Mouse (Mus musculus): ENCODE results near the gene Mapkap1.
A peak's percentile ranks its signal among the peaks of the same experiment; 100 is the strongest.

Mapkap1 gene

GRCm38 (mm10) chr2:34630445-34630844, 223.9 kb downstream of the Mapkap1 start:
- DNase-seq (ENCODE audit: inconsistent ontology term) = no peak

DNA sequence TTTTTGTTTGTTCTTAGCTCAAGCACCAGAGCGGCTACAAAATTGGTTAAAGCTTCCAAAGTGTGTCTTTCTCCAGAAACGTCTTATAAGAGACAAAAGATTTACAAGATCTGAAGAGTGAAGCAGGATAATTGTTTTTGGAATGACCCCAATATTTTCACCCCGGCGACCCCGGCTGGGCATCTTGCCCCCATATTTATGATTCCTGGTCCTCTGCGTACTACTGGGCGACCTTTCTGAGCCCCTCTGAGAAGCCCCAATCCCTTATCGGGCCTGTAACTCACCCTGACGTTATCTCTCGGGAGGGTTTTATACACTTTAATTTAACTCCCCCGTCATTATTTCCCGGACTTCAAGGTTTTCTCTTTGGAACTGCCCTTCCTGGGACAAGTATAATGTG, 225.5 kb downstream of the Mapkap1 start:
- DNase-seq (ENCODE audit: inconsistent ontology term) = no peak

- DNase-seq (ENCODE audit: inconsistent ontology term) = no peak
Measured at GRCm38 (mm10) chr2:34635249-34636165, 228.9 kb downstream of the Mapkap1 start.

DNA sequence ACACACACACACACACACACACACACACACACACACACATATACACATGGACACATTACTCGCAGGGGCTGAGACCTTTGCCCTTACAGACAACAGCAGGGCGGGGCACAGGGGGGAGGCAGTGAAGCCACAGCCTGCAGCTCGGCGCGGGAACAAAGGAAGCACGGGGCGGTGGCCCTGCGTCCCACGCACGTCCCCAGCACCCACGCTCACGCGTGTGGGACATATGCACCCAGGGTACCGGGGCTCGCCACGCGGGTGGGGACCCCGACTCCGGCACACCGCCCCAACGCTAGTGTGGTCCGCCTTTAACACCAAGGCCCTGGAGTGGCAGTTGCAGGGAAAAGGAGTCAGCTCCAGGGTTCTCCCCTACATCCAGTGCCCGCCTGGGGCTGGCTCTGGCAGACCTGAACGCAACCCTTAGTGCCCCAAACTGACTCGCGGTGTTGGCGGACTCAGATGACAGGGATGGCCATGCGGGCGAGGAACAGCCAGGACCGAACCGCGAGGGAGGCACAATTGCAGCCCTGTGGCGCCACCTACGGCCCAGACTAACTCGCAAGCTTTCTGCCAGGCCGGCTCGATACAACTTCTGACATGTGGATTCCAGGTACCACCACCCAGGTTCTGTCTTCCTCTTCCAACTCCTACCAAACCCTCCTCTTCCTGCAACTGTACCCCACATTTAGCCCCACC, 232.5 kb downstream of the Mapkap1 start:
- peak; percentile 75 for DNase-seq (ENCODE audit: inconsistent ontology term)

- DNase-seq (ENCODE audit: inconsistent ontology term) = no peak
Measured at GRCm38 (mm10) chr2:34639725-34640124, 233.2 kb downstream of the Mapkap1 start.

- DNase-seq (ENCODE audit: inconsistent ontology term) = no peak
Measured at GRCm38 (mm10) chr2:34642351-34642750, 235.8 kb downstream of the Mapkap1 start.

GRCm38 (mm10) chr2:34644571-34645526, 238.3 kb downstream of the Mapkap1 start:
- DNase-seq (ENCODE audit: inconsistent ontology term) = no peak

- peak; percentile 80 for DNase-seq (ENCODE audit: inconsistent ontology term)
Measured at GRCm38 (mm10) chr2:34645851-34646540, 239.4 kb downstream of the Mapkap1 start.

DNA sequence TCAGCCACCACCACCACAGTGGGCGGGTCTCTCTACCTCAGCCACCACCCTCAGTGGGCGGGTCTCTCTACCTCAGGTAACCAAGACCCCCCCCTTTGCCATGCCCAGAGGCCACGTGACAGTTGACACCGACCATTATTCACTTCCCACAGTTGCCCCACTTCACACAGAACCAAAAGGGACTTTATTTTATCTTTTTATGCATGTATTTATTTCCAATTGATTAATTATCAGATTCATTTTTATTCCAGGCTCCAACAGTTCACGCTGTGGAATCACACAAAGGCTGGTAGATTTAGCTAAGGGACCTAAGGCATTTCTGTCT, 239.9 kb downstream of the Mapkap1 start:
- DNase-seq (ENCODE audit: inconsistent ontology term) = no peak

DNA sequence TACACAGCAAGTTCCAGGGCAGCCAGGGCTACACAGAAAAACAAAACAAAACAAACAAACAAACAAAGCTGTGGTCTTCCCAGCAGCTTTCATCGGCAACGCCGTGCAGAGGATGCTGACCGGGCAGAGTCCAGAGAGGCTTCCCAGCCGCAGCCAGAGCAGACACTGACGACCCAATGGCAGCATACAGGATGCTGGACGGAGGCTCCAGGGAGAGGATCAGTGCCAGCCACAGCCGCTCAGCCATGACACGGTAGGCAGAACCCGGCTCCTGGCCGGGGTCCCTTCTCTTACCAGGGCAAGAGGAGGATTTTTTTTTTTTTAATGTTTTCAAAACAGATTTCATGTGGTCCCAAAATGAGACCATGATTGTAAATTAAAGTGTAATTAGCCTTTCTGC, 240.8 kb downstream of the Mapkap1 start:
- no peak for DNase-seq (ENCODE audit: inconsistent ontology term)

DNA sequence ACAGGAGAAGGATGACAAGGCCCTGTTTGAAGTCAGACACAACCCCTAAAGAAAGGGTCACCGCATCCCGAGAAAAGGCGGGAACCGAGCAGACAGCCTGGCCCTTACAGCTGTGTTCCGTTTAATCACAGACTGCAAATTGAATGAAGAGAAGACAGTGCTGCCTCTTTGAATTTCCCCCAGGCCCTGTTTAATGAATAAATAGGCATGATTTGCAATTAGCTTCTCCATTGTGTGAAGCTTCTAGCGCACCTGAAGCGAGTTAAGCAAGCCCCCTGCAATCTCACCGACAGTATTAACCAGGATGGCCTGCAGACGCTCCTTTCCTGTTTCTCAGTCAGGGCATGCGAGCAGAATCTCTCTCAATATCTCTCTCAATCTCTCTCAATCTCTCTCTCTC, 261.2 kb downstream of the Mapkap1 start:
- DNase-seq (ENCODE audit: inconsistent ontology term) = no peak

- DNase-seq (ENCODE audit: inconsistent ontology term) = no peak
Measured at GRCm38 (mm10) chr2:34668440-34669191, 262.0 kb downstream of the Mapkap1 start.

DNA sequence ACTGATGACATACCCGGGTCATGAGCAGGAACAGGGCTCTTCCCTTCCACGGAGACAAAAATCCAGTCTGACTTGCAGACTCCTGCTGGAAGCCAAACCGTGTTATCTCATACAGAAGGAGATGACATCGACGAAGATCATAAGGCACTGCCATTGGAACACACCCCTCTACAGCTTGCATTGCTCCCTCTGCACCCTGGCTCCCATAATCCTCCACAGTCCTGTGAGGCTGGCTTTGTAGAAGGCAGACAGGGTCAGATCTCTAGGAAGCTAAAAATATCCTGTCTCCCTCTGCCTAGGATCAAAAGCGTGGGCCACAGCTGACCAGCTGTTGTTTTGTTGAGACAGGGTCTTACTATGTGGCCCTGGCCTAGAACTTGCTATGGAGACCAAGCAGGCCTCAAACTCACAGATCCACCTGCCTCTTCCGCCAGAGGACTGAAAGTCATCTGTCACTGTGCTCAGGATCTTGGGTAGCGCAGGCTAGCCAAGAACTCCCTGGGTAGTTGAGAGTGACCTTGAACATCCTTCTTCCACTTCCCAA, 262.7 kb downstream of the Mapkap1 start:
- DNase-seq (ENCODE audit: inconsistent ontology term) = no peak

DNA sequence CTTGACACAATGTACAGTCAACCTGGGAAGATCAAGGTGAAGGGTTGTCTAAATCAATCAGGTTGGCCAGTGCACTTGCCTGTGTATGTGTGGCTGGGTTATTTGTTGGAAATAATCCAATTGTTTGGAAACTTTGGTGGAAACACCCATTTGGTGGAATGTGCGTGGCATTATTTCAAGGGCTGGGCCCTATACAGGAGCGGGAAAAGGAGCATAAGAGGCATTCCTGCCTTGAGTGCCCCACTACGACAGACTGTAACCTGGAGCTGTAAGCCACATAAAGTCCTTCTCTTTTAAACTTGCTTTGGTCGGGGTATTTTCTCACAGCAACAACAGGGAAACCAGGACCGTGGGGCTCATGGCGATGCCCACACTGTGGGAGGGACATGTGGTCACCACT, 263.9 kb downstream of the Mapkap1 start:
- DNase-seq (ENCODE audit: inconsistent ontology term) = no peak

GRCm38 (mm10) chr2:34671385-34672026, 264.9 kb downstream of the Mapkap1 start:
- peak; percentile 53 for DNase-seq (ENCODE audit: inconsistent ontology term)

DNA sequence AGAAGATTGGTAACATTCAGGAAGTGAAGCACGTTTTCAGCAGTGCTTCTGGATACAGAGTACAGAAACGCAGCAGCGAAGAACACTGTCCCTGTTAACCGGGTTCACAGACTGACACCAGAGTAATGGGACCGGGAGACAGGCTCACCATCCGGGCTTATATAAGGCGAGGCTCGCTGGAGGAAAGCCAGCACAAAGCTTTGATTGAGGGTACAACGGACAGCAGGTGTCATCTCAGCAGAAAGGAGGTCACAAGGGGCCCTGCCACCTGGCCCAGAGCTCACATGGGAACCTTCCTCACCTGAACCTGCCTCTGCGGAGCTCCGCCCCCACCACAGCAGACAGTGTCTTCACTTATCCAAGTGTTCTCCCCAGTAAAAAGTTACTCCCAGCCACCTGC, 267.3 kb downstream of the Mapkap1 start:
- DNase-seq (ENCODE audit: inconsistent ontology term) = no peak

All from Muller cell, postnatal 12 days (primary cell).